Mouse (Mus musculus) cortical plate, adult 2 months (tissue): ENCODE results near the gene Nxt1. TPM values are rescaled to one million over a fixed set of nuclear protein-coding genes. Genes with fewer than 3 reads are reported as not detected.

Experiments used
- H3K27ac ChIP-seq: fragments of 200-500 bp; 2 replicates; pipeline ENCODE4 v1.5.1; 2012; ENCODE audit warnings: low read length, control low read depth, inconsistent platforms; ENCODE audit not compliant: insufficient read depth
- H3K4me1 ChIP-seq: fragments of 200-500 bp; 2 replicates; pipeline ENCODE4 v1.6.1; 2011; ENCODE audit warnings: low read length; ENCODE audit not compliant: control insufficient read depth, insufficient read depth
- H3K4me3 ChIP-seq: fragments of 200-500 bp; 2 replicates; pipeline ENCODE4 v1.5.1; 2011; ENCODE audit warnings: mild to moderate bottlenecking, low read length, control low read depth; ENCODE audit not compliant: insufficient read depth
- CTCF ChIP-seq: fragments of 200-500 bp; IDR thresholded peaks from 2 replicates; pipeline ENCODE4 v1.5.1; 2011; ENCODE audit warnings: mild to moderate bottlenecking, control low read depth, low read length; ENCODE audit not compliant: insufficient read depth; ENCODE audit errors: extremely low read depth
- POLR2A ChIP-seq: fragments of 200-500 bp; IDR thresholded peaks from 2 replicates; pipeline ENCODE4 v1.6.1; 2011; ENCODE audit warnings: mild to moderate bottlenecking, low read length, control low read depth; ENCODE audit not compliant: insufficient read depth; ENCODE audit errors: extremely low read depth
- polyA plus RNA-seq: library from polyadenylated mRNA; depleted of rRNA; stranded (reverse); fragments of >200 nt; gene quantifications from 2 replicates; pipeline ENCODE4 v1.2.3, GENCODE M21; 2012

The Nxt1 gene
- polyA plus RNA-seq, 1 experiment = 22.1 TPM

- no peak for TF ChIP-seq POLR2A
- TF ChIP-seq CTCF = no peak
- no peaks in the 10 kb centered on the region for H3K4me1 ChIP-seq
- H3K27ac ChIP-seq = no peak overlapping the region
- H3K4me3 ChIP-seq = no peak overlapping the region
Measured at GRCm38 (mm10) chr2:148650587-148651357, 21.6 kb upstream of the Nxt1 start.

- no peak overlapping the region for H3K27ac ChIP-seq
- no peaks in the 10 kb centered on the region for H3K4me1 ChIP-seq
- no peak overlapping the region for H3K4me3 ChIP-seq
- TF ChIP-seq CTCF (peak; percentile 92), POLR2A (no peak)
Measured at GRCm38 (mm10) chr2:148654961-148655360, 17.4 kb upstream of the Nxt1 start.

- TF ChIP-seq CTCF = no peak
- TF ChIP-seq POLR2A = no peak
- H3K4me3 ChIP-seq = no peak overlapping the region
- H3K4me1 ChIP-seq = no peaks in the 10 kb centered on the region
- H3K27ac ChIP-seq = no peak overlapping the region
Measured at GRCm38 (mm10) chr2:148663458-148663857, 8.9 kb upstream of the Nxt1 start.

- peaks cover 9% of the 10 kb centered on the region; the same call in 1 of the 2 replicates for H3K4me1 ChIP-seq
- TF ChIP-seq CTCF = no peak
- peak; percentile 84 for TF ChIP-seq POLR2A
- H3K4me3 ChIP-seq = peak overlapping the region; percentile 44
- H3K27ac ChIP-seq = peak overlapping the region; percentile 13; the same call in 1 of the 2 replicates
Measured at GRCm38 (mm10) chr2:148677801-148678200, 5.4 kb downstream of the Nxt1 start.

GRCm38 (mm10) chr2:148679346-148679745 is 6.9 kb downstream of the Nxt1 start:
- H3K27ac ChIP-seq = no peak overlapping the region; the same call in 1 of the 2 replicates
- H3K4me3 ChIP-seq = no peak overlapping the region
- peaks cover 7% of the 10 kb centered on the region; the same call in 1 of the 2 replicates for H3K4me1 ChIP-seq
- TF ChIP-seq POLR2A (peak; percentile 38; the same call in 1 of the 2 replicates), CTCF (no peak)

- peak within 1 kb of the TSS; percentile 96 for H3K4me3 ChIP-seq
- TF ChIP-seq CTCF (no peak), POLR2A (peak; percentile 67)
- H3K4me1 ChIP-seq = peaks cover 7% of the 10 kb centered on the region; the same call in 1 of the 2 replicates
- peak within 1 kb of the TSS; percentile 94 for H3K27ac ChIP-seq
Measured at GRCm38 (mm10) chr2:148680775-148681291, 8.4 kb downstream of the Nxt1 start, which contains the start of gene Gzf1. Gzf1 (plus strand) TSS chr2:148681023.

- Histone ChIP-seq H3K4me1 (peaks cover 7% of the 10 kb centered on the region; the same call in 1 of the 2 replicates), H3K27ac (peak overlapping the region; percentile 36), H3K4me3 (peak overlapping the region; percentile 96)
- no peak for TF ChIP-seq CTCF
- TF ChIP-seq POLR2A = no peak
Measured at GRCm38 (mm10) chr2:148681461-148681891, 9.1 kb downstream of the Nxt1 start.

- Histone ChIP-seq H3K4me3 (no peak overlapping the region), H3K27ac (no peak overlapping the region), H3K4me1 (peaks cover 7% of the 10 kb centered on the region; the same call in 1 of the 2 replicates)
- TF ChIP-seq CTCF (no peak), POLR2A (no peak)
Measured at GRCm38 (mm10) chr2:148683031-148683430, 10.6 kb downstream of the Nxt1 start.

GRCm38 (mm10) chr2:148684972-148685371 is 12.6 kb downstream of the Nxt1 start:
- Histone ChIP-seq H3K4me1 (peaks cover 4% of the 10 kb centered on the region; the same call in 1 of the 2 replicates), H3K4me3 (no peak overlapping the region), H3K27ac (no peak overlapping the region)
- TF ChIP-seq POLR2A = no peak
- TF ChIP-seq CTCF = no peak

GRCm38 (mm10) chr2:148685709-148686108 is 13.3 kb downstream of the Nxt1 start:
- no peak overlapping the region for H3K4me3 ChIP-seq
- H3K4me1 ChIP-seq = peaks cover 4% of the 10 kb centered on the region; the same call in 1 of the 2 replicates
- no peak overlapping the region for H3K27ac ChIP-seq
- TF ChIP-seq POLR2A (no peak), CTCF (no peak)
